Mouse (Mus musculus) thymus, adult 18-20 months (tissue): ENCODE data around the gene Abhd4.

Experiments used
- DNase-seq, 2 experiments: peaks; one replicate each; pipeline ENCODE4 v3.0.0; 2022; ENCODE audit warnings: mixed read lengths in 2 of 2

Gene Abhd4

DNA sequence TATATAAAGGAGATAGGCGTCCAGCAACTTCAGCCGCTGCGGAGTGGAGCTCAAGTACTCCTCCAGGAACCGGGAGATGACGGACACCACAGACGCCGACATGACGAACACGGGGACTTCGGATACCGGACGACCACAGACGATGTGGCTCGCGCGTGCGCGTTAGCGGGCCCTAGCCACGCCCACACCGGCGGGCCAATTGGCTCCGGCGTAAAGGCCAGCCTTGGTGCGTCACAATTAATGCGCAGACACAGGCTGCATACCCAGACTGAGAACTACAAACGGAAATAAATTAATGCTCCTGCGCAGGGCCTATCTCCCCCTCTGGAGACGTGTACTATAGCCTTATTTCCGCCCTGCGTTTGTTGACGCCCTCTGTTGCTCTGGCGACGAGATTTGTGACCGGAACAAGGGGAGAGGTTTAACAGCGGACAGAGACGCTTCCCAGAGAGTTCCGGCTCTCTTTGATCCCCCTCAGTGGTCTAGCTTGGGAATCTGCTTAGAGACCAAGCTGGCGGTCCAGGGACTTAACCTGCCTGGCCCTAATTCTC lies at the start of gene Abhd4, which contains the start of gene Dad1:
TSS of gene Abhd4 (plus strand) at position 448 of the 551 bp plus-strand sequence.
TSS of gene Dad1 (minus strand) at position 364 of the 551 bp plus-strand sequence.
- DNase-seq = peak; percentile 92 to 95

DNA sequence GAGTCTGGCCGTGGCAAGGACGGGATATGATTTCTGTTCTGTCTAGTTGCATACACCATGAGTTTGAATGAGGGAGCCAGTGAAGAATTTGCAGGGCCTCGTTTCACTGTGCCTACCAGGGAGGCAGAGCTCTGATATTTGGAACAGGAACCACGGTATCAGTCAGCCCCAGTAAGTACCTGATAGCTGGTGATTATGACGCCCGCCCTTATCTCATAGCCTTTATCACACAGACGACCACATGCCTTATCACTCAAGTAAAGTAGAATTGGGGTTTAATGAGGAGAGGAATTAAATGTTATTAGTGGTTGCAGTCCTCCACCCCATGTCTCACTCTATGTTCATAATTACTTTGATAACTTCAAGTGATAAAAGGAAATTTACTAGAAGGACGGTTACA lies 49.7 kb upstream of the Abhd4 start:
- DNase-seq = no peak

DNA sequence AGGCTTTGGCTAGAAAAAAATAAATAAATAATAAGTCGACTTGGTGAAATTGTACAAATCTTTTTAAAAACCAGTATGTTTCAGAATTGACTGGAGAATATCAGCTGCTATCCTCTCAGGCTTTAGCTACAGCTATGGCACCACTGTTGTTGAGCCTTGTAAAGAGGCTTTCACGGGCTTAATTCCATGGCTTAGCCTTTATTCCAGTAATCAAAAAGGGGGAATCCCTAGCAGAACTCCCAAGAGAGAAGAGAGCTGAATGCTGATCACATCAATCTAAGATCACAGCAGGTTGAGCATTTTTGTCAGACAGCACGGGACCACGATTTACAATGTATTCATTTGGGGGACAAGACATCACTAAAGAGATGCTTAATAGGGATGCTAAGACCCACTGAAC lies 49.2 kb upstream of the Abhd4 start:
- DNase-seq = no peak

DNA sequence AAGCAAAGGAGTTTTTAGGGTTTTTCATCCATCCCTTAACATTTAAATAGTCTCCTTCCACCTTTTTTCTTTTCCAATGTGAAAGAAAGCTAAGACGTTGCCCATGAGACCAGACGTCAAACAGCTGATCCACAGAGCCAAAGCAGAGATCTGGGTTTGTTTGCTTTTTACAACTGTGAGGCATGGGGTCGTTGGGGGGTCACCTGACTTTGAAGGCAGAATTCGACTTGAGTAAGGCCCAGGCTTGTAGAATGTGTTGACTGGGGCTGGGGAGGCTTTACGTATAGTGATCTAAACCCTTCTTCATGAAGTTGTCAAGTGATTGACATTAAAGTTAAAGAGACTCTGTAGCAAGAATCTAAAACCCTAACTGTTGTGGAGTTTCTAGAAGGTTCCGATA lies 48.1 kb upstream of the Abhd4 start:
- DNase-seq = no peak

DNA sequence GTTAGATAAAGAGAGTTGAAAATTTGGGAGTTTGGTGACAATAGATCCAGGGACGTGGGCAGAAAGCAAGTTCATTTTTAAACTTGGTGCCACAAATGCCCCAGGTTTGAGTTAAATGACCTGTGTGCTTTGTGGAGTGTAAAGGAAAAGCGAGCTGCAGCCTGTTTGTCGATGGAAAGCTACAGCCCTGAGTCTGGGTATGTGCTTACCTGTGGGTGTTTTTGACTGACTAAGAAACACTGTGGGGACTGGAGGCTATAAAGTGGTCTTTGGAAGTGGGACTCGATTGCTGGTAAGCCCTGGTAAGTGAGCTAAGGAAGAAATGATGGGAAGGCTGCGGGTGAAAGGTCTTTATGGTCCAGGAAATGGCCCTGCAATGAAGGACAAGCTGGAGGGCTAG lies 47.7 kb upstream of the Abhd4 start:
- no peak for DNase-seq

DNA sequence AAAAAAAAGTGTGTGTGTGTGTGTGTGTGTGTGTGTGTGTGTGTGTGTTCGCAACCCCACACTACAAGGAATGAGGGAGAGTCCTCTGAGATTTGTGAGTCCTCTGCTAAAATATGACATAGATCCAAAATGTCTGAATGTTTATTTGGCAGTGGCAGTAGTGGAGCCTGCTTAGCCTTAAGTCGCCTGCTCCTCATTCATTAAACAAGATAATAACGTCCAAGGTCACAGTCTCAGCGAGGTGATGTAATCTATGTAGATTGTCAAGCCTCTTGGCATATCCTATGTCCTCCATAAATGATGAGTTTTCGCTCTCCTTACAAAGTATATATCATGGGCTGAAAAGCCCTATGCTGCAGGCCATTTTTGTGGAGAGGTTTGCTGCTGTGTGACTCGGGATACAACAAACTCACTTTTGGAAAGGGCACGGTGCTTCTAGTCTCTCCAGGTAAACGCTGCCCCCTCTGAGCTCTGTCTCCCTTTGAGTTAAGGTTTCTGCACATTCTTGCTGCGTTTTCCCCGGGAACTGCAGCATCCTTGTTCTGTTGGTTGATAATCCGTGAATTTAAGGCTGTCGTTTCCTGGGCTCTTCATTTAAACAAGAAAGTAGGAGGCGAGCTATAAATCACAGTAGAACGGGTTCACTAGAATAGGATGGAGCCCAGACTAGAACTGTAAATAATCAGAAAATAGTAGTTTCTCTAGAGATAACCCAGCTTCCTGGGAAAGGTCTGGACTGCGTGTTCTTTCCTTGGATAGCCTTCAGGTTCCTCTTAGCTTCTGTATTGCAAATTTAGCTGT lies 47.0 kb upstream of the Abhd4 start:
- no peak for DNase-seq

DNA sequence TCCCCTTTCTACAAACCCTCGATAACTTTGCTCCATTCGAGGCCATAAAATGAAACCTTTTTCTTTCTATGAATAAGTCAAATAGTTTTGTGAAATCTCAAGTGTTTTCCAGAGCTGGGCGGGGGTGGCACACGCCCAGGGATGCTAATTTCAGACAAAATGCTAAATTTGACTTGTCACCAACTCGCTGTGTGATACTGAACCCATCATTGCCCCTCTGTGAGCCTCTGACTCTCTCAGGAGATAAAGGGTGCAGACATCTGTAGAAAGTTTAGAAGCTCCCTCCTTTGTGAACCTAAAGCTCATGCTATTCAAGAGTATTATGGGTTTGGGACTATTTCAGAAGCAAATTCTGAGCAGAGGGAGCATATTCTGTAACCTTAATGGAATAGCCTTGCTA lies 46.1 kb upstream of the Abhd4 start:
- no peak for DNase-seq

DNA sequence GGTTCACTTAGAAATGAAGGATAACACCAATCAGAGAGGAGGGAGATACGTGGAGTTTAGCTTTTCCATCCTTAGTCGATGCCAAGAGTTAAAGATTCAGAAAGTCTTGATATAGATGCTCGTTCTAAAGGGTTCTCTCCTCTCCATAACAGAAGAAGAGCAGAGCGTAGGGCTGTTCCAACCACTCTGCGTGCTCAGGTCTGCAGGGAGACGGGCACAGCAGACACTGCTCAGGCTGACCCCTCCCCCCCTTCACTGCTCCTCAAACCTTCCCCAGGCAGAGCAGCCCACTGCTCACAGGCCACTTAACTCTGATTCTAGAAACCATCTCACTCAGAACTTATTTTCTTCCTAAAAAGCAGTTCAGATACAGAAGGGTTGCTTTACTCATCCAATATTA lies 45.2 kb upstream of the Abhd4 start:
- no peak for DNase-seq

DNA sequence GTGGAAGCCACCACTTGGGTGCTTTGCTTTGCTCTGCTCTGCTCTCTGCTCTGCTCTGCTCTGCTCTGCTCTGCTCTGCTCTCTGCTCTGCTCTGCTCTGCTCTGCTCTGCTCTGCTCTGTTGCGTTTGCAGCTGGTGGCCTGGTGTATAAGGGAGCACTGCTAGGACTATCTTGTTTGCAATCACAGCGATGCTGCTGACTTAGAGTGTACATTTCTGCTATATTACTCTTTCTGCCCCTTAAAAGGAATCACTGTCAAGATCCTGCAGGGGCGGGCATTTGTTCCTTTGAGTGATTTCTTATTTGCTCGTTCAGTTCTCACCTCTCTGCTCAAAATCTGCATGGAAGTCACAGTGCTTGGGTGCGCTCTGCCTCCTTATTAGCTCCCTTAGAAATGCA lies 44.1 kb upstream of the Abhd4 start:
- no peak for DNase-seq

DNA sequence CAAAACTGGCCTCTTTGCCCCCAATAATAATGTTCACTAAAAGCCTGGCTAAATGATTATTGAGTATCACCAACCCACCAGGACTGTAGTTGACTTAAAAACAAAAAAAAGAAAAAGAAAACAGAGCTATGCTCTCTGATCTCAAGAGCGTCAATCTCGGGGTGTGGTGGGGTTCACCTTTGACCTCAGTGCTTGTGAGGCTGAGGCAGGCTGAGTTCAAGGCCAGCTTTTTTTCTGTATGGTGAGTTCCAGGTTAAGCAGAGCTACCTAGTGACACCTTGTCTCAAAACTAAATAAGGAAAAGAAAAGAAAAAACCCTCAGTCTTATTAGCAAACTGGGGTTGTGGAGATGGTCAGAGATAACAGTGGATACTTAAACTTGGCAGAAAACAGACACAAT lies 43.6 kb upstream of the Abhd4 start:
- DNase-seq = no peak

DNA sequence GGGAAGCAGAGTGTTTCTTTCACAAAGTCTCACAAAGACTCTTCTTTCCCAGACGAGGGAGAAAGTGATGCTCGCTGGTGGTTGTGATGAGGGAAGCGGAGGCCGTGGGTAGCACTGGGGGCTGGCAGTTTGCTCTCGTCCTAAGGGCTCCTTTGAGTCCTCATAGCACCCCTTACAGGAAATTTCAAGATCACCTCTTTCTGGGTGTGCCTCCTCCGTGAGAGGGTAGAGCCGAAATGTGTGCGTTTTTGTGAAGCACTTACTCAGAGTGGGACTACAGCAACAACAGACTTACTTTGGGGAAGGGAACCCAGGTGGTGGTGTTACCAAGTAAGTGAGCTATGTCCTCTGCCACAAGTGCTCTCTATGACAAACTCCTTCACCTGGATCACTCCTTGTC lies 42.8 kb upstream of the Abhd4 start:
- DNase-seq = no peak

DNA sequence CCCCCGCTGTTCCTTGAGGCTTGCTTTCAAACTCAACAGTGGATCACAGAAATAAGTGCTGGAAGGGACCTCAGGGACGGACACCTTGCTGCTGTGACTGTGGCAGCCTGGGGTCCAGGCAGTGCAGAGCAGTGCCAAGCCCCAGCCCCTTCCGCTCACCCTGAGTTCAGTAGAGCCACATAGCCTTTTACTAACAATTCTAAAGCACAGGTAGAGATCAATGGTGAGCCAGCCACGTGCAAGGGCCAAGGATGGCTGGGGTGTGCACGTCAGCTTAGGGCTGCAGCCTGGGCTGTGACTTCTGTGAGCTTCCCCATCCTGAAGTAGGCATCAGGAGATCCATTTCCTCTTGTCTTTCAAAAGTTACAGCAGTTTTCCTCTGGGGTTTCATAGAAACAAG lies 42.2 kb upstream of the Abhd4 start:
- DNase-seq = no peak

DNA sequence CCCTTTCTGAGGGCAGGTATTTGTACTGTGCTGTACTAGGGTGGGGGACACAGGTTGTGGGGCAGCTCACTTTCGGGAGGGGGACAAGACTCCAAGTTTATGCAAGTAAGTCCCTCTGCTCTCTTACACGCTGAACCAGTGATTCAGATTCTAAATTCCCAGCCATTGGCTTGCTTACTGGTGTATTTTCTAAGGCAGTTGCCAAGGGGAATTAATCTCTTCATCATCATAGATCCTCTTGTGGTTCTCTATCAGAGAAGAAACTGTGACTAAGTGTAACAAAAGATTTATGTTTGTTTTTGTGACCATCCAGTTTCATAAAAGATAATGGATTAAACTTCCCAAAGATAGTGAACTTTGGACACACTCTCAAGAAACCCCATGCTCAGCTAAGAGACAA lies 40.3 kb upstream of the Abhd4 start:
- DNase-seq = no peak

DNA sequence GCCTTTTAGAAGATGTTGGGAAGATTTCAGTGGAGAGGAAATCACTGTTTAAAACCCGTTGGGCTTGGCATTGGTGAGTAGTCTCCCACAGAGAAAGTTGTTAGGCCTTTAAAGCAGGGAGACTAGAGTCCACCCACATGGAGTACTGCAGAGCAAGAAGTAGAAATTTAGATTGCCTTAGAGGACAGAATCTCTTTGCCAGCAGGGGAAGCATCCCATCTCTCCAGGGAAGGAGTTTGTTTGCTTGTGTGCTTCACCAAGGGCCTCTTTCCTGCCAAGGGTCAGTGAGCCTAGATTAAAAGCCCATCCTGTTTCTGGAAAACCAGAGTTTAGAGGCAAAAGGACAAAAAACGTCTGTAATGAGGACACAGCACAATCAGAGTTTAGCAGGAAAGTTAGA lies 39.5 kb upstream of the Abhd4 start:
- no peak for DNase-seq

DNA sequence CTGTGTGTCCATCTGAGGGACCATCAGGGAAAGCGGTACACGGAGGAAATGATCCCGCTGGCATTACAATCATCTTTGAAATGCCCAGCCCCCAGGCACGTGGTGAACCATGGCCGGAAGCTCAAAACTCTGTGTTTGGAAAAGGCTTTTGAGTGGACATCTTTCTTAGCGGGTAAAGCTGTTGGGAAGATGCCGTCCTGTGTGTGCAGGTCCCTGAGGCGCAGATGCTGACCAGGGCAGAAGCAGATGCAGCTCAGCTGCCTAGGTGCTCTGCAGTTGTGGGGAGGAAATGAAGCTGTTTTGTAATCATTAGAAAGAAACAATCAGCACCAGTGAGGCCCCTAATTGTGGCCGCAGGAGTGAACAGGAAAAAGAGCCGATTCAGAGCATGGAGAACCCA lies 39.1 kb upstream of the Abhd4 start:
- DNase-seq = no peak

DNA sequence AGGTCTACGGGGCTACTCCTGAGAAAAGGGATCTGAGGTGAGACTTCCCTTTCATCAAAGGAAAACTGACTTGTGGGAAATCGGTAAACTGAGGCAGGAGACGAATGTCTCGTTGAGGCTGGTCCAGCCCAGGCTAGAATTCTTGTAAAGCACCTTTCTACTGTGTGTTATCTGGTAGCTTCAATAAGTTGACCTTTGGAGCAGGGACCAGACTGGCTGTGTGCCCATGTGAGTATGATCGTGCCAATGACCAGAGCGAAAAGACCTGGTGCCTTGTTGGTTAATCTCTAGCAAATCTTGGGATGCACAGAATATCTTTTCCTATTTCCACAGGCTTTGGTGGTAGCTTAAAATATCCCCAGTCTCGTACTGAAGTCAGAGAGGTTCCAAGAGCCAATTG lies 37.9 kb upstream of the Abhd4 start:
- DNase-seq = no peak

DNA sequence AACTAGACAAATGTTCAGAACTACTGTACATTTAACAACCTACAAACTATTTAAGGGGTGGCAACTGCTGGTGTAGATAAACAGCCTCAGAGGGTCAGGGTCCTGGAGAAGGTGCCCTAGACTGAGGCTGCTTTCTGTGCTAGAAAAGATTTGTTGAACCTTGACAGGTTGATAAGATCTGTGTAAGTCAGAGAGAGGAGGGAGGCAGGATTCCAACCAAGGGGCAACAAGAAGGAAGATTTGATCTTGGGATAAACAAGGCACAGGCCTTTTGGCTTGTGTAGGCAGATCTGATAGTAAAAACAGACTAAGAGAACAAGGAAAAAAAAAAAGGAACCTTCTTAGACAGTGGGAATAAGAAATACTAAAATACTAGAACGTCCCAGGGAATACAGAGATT lies 35.8 kb upstream of the Abhd4 start:
- DNase-seq = no peak

DNA sequence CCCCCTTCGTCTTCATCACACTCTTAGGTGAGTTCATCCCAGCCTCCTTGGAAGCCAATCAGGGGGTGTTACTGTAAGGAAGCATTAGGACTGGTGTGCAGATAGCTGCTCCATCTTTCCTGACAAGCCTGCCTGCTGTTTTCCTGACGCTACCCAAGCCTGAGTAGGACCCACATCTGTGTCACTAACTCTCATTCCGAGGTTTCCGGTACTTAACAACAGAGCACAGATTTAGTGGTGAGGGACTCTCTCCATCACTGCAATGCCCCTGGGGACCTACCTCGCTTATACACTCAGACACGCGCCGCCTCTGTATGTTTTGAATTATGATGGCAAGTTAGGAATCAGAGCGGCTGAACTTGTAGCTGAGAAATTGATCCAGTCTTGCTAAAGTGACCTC lies 35.3 kb upstream of the Abhd4 start:
- no peak for DNase-seq

DNA sequence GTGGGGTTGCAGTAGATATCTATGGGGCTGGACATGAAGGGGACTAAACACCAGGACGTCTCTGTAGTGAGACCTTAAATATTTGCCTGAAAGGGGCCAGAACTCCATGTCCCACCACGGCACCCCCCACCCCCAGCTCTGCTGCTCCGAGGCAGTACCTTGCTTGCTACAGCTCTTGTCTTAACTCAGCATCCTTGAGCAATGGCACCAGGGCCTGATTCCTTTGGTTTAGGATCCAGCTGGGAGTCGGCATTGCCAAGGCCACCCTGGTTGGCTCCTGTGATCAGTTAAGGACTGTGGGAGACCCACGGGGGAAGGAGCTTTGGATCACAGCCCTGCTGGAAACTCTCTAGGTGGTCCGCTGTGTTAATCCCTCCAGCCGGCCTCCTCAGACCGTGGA lies 34.7 kb upstream of the Abhd4 start:
- no peak for DNase-seq

DNA sequence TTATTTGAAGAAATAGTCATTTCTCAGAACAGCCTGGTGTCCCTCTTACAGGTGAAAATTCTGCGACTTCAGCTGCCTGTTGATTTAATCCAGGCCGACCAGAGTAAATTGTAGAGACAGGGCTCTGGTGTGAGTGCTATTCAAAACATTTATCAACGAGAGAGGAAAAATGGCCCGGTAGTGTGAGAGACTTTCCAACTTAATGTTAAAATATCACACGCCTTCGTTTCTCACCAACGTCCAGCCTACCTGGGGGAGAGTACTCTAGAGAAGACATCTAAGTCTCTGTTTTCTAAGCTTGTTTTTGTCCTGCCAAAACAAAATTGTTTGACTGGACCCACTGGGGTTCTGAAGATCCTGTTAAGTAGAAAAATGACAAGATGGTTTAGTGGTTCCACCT lies 34.1 kb upstream of the Abhd4 start:
- no peak for DNase-seq

DNA sequence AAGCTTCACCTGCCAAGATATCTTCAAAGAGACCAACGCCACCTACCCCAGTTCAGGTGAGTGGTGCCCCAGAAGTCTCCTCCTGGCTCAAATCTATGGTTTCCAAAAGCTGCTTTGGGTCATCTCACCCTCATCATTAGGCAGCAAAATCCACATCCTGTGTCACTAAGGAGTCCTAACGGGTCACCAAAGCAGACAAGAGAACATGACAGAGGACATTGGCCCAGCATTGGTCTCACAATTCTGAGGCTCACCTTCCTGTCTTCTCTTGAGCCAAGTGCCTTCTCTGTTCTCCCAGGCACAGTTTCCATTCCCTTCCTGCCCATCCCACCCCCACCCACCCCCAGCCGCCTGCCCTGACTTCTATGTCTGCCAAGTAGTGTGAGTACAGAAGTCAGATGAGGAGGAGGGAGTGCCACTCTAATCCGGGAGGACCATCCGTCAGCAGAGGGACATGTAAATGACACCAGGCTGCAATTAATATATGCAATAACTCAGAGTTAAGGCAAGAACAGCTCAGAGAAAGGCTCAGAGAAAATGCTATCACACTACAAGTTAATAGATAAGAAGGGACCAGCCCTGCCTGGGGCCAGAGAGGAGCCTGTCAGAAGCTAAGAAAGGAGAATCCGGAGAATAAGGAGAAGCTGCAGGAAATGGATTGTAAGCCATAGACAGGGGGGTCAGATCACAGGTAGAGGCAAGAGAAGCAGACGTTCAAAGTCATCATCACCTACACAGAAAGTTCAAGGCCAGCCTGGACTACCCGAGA lies 33.1 kb upstream of the Abhd4 start:
- DNase-seq = no peak

DNA sequence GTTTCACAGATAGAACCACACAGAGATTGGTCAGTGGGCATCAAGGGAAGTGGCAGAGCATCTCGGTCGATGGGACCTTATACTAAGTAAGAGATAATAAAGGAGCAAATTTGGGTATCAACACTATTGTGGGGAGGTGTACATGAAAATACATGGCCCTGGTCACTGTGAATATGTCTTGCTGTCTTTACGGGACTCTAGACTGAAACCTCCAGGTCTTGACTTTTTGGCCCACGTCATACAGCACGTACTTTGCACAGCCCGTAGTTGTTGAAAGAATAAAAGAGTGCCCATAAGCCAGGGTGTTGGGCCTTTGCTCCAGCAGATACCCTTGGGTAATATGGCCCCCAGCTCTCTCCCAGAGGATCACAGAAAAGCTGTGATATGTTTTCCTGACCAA lies 32.3 kb upstream of the Abhd4 start:
- no peak for DNase-seq

DNA sequence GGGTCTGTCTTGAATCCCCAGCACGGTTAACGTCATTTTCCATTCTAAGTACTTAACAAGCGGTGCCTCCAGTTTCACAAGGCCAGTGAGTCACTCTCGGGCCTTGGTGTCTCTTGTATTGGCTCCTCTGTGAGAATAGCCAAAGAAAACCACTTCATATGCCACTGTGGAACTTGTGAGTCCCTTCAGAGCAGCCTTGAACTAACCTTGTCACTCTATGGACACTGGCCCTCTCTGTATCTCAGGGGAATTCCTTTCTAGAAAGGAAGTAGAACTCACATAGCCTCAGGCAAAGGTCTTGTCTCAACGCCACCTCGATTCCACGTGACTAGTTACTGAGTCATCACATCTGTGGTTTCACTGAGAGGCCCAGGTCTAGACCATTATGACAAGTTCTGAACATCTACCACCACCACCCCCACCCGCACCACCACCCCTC lies 31.7 kb upstream of the Abhd4 start:
- DNase-seq = no peak
